Mouse (Mus musculus) ovary, postnatal 14 days (tissue): ENCODE results near the gene Cdc42.

ENCODE experiments used
- DNase-seq: peaks from one replicate; pipeline ENCODE4 v3.0.0; 2022; ENCODE audit warnings: low spot score

Cdc42 gene

DNA sequence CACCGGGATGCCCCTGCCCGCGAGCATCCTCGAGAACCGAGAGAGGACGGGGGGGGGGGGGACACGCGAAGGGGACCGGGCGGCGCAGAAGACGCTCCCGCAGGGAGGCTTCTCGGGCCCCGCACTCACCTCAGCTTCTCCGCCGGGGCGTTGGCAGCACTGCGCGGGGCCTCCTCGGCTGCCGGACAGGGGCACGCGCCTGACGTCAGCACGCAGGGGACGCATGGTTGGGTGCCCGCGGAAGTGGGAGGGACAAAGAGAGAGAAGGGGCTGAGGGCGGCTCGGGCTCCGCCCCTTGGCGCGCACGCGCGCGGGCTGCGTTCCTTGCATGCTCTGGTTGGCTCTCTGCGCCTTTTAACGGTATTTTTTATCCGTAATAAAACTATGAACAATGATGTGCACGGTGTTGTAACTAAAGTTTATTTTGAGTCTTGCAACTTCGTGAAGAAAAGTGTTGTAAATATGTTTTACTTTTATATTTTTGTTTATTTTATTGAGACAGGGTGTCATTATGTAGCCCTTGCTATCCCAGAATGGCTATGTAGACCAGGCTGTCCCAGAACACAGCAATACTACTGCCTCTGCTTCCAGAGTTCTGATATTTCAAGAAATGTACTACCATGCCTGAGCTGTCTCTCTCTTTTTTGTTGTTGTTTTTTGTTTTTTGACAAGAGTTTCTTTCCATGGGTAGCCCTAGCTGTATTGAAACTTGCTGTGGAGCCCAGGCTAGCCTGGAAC lies at the start of gene Cdc42:
Cdc42 (minus strand) TSS at position 204 of the 738 bp plus-strand sequence.
- DNase-seq: peak; percentile 99

GRCm38 (mm10) chr4:137405571-137405970 lies 48.1 kb upstream of the Cdc42 start:
- no peak for DNase-seq

- peak; percentile 35 for DNase-seq
These were observed 39.4 kb upstream of the Cdc42 start for GRCm38 (mm10) chr4:137396641-137397525.

DNA sequence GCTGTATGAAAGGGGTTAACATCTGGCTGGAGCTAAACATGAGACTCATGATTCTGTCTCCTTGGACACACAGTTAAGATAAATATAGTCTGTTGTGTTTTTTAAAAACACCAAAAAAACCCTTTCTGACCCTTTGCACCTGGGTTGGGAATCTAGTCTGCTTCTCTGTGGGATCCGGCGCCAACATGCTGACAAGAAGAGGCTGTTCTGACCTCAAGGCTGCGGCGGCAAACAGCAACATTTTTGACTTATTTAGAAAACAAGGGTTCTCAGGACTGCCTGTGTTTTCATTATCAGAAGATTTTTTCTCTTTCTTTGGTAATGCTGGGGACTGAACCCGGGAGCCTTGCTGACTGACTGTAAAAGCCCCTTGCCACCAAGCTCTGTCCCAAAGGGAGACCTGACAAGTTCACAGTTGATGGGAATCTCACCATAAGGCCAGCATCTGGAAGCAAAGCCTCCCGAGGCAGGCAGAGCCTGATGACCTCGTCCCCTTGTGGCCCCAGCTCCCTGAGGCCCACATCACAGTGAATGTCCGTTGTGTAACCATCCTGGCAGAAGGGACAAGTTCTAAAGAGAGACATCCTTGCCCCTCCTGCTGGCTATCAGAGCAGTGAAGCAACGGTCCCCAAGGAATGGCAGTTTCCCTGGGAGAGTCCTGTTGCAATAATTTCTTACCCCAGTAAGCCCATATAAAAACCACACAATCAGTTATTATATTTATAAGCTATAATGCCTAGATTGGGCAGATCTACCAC lies 36.0 kb upstream of the Cdc42 start:
- DNase-seq: peak; percentile 25

- no peak for DNase-seq
These were observed 35.4 kb upstream of the Cdc42 start for GRCm38 (mm10) chr4:137392874-137393273.

DNA sequence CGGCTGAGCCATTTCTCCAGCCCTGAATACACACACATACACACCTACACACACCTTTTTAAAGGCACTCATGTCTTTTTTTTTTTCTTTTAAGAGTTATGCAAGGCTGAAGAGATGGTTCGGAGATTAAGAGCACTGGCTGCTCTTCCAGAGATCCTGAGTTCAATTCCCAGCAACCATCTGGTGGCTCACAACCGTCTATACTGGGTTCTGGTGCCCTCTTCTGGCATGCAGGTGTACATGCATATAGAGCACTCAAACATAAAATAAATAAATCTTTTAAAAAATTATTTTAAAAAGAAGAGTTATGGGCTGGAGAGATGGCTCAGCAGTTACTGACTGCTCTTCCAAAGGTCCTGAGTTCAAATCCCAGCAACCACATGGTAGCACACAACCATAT lies 33.8 kb upstream of the Cdc42 start:
- no peak for DNase-seq

DNA sequence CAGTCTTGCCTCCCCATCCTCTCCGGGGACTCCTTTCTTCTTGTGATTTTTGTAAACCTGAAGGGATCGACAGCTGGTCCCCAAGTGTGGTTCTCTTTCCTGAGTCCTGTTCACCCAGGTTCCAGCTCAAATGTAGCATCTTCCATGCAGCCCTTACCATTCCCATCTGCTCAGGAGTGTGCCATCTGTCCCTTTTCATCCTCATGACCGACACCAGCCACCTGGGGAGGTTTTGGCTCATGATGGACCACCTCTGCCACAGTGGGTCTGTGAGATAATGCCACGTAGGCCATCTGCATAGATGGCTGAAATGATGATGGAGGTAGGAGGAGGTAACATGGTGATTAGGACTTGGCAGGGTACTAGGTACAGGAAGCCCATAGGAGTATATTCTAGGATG lies 32.7 kb upstream of the Cdc42 start:
- DNase-seq: no peak

DNA sequence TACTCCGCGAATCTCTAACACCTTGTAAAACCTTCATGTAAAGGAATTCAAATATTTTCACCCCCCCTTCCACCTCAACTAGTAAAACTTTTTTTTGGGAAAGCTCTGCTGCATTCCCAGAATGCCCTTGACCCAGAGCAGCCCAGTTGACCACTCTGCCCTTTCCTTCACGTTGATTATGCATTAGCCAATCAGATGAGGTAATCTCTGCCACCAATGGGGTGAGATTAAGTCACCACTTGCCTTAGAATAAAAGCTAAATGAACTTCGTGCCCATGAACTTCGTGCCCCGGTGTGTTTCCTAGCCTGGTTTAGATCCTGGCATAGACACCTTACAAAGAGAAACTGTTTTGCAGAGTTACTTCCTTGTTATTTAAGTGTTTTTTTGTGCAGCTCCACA lies 31.5 kb upstream of the Cdc42 start:
- DNase-seq: no peak

GRCm38 (mm10) chr4:137388059-137388794 lies 30.7 kb upstream of the Cdc42 start:
- peak; percentile 73 for DNase-seq

DNA sequence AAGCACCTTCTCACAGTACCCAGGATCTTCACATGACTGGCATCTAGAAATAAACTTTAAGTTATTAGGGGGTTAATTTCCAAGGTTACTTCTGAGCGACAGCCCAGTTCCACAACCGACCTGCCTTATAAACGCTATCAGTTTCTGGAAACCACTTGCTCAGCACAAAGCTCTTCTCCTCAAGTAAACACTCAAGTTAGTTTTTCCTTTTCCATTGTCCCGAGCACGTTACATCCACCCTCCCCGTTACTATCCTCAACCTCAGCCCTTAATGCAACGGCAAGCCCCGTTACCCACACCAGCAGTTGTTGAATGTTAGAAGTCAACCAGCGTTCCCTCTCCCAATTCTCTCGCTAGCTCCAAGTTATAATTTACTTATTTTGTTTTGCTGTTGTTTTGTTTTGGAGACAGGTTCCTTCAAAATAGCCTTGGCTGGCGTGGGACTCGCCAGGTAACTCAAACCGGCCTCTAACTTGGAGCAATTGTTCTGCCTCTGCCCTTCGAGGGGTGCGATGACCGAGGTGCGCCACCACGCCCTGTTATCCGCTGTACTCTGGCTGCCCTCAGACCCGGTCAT lies 30.1 kb upstream of the Cdc42 start:
- no peak for DNase-seq

DNA sequence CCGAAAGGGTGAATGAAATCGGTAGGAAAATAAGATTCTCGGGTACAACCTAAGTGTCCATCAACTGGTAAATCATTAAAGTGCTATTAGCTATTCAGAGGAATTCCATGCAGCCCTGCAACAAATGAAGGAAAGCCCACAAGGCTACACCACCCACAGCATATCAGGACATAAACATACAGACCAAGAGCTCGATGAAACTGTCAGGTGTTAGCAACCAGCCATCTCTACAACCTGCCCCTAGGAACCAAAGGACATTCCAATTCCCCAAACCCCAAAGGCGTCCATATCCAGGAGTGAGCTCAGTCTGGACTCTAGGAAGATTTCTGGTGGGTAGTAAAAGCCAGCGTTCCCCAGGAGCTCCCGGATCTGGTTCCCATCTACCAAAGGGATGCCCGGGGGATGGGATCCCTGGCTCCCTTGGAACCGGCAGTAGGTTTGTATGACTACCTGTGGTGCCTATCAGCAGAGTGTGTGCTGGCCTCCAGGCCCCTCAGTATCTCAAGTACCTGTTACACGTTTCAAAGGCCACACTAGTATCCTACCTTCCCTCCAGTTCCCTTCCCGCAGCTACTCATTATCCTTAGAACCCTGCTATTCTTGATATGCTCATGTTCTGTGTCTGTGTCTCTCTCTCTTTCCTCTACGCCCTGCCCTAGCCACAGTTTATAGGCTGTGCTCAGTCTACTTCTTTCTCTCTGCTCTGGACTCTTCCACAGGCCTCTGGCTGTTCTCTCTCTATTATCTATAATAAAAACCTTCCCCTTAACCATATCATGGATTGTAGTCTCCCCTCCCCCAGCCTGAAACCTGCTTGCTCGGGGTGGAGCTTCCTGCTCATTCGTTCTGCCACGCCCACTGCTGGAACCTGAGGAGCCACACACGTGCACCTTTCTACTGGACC lies 23.4 kb upstream of the Cdc42 start:
- no peak for DNase-seq

- no peak for DNase-seq
These were observed 22.3 kb upstream of the Cdc42 start for GRCm38 (mm10) chr4:137379713-137380255.

- no peak for DNase-seq
These were observed 21.6 kb upstream of the Cdc42 start for GRCm38 (mm10) chr4:137379085-137379484.

DNA sequence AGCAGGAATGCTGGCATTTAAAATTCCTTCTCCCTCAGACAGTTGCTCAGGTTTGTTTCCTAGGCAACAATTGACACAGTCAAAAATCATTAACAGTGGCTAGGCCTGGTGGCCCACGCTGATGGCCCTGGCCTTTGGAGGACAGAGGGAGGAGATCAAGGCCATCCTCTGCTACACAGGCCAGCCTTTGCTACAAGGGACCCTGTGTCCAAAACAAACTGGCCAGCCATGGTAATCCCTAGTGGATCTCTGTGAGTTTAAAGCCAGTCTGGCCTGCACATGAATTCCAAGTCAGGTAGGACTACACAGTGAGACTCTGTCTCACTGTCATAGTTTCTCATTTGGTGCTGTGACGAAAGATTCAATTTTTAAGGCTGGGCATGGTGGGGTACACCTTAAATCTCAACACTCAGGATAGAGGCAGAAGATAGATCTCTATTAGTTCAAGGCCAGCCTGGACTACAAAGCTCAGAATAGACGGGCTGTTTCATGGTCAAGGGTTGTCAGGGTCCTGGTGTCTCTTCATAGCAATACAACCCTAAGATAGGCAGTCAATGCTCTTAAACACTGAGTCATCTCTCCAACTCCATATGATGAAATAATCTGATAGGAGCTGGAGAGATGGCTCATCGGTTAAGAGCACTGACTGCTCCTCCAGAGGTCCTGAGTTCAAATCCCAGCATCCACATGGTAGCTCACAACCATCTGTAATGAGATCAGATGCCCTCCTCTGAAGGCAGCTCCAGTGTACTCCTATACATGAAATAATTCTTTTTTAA lies 20.2 kb upstream of the Cdc42 start:
- DNase-seq: no peak

DNA sequence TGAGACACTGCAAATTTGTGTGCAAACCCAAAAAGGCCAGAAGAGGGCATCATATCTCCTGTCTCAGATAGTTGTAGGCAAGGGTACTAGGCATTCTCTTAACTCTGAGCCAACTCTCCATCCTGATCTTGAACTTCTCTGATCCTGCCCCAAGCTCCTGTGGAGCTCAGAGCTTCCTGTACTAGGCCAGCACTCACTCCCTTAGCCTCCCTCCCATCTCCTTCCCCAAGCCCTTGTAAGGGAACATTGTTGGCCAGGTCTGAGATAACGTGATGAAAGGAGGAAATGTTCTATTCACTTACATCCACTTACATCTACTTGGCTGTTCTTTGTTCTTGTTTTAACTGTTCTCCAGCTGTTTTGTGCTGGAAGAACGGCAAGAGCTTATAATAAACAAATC lies 19.3 kb upstream of the Cdc42 start:
- no peak for DNase-seq

DNA sequence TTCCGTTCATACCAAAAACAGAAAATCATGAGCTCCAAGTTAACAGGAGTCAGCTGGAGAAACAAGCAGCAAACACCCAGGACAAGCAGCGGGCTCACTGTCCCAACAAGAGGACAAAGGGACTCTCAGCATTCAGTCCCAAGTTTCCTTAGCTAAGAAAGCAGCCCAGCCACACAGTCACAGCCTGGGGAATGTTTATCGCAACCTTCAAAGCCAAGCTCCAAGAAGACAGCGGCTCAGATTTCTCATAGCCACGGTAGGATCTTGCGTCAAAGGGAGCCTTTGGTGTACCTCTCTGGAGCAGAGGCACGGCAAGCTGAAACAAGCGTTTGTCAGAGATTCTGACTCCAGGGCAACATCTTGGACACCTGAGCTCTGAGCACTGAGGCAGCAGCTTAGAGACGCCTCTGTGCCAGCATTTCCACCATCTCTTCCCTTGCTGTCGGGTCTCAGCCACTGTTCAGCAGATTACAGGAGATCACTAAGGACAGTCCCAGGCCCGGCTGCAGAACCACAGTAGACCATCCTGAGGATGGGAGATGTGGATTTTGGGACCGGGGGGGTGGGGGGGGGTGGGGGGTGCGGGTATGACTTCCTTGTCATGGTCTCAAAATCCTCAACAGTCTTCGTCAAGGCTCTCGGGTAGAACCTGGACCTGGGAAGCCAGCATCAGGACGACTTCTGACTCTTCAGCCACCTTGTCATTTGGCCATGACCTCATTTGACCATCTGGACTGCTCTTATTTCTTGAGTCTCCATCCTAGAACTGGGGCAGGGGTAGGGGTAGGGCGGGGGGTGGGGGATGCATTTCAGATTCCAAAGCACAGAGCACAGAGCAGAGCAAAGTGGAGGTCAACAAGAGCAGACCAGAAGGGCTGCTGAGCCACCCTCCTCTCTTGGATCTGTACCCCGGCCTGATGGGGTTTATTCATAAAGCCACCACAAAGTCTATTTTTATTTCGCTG lies 18.1 kb upstream of the Cdc42 start:
- no peak for DNase-seq

DNA sequence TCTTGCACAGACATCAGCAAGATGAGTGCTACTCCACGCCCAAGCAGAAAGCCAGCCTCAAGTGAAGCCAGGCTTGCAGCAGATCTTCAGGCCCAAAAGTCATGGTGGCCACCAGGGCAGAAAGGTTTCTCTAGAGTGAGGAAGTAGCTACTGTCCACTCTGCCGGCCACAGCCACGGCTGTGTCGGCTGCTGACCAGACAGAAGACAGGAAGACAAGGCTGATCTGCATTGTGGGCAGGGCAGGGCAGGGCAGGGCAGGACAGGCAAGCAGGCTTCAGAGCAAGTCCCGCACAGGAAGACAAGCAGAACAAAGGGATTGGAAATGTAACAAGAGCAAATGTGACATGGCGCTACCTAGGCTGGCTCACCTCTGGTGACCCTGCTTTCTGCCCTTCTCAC lies 16.2 kb upstream of the Cdc42 start:
- no peak for DNase-seq
